Mouse (Mus musculus) embryo, embryonic 11 days (tissue): ENCODE data around the gene Tmem151b.

ENCODE experiments used
- DNase-seq: peaks from one replicate; pipeline ENCODE4 v3.0.0-alpha.2; 2015

The Tmem151b gene

GRCm38 (mm10) chr17:45502324-45502723 is 47.2 kb downstream of the Tmem151b start:
- no peak for DNase-seq

GRCm38 (mm10) chr17:45500981-45501380 is 48.5 kb downstream of the Tmem151b start:
- no peak for DNase-seq

DNA sequence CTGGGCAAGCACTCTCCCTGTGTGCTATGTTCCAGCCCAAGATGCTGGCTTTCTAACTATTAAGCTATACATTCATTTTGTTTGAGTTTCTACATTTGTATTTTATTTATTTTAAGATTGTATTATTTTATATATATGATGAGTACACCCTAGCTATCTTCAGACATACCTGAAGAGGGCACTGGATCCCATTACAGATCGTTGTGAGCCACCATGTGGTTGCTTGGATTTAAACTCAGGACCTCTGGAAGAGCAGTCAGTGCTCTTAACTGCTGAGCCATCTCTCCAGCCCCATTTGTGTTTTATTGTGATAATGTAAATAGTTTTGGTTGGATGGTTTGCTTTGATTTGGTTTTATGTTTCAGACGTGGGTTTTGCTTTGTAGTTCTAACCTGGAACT is 50.0 kb downstream of the Tmem151b start:
- no peak for DNase-seq

GRCm38 (mm10) chr17:45498397-45498796 is 51.1 kb downstream of the Tmem151b start:
- DNase-seq = no peak

GRCm38 (mm10) chr17:45495398-45495797 is 54.1 kb downstream of the Tmem151b start:
- no peak for DNase-seq
